Mouse (Mus musculus) CD4-positive, CD25-positive, alpha-beta regulatory T cell, adult 4 months (primary cell): ENCODE results near the gene Hnrnpu. TPM values are rescaled to one million over a fixed set of nuclear protein-coding genes. Genes with fewer than 3 reads are reported as not detected.
A peak's percentile ranks its signal among the peaks of the same experiment; 100 is the strongest.
"Not testable (repeated sequence)": the region's sequence is repeated elsewhere in the genome, so short reads cannot be mapped to it uniquely, and the experiment has no call there.

Experiments used
- ATAC-seq: one replicate; pipeline ENCODE4 v1.8.0; 2017
- polyA plus RNA-seq, 2 experiments: library from polyadenylated mRNA; unstranded; fragments of 100-300 nt; shearing (Covaris generic); gene quantifications; one replicate each; pipeline ENCODE4 v1.2.1; 2017

Gene Hnrnpu
- polyA plus RNA-seq, result 100 to 1,000 TPM in 1 of 2 experiments, 10 to 100 TPM in 1; 73.0 to 136 TPM

DNA sequence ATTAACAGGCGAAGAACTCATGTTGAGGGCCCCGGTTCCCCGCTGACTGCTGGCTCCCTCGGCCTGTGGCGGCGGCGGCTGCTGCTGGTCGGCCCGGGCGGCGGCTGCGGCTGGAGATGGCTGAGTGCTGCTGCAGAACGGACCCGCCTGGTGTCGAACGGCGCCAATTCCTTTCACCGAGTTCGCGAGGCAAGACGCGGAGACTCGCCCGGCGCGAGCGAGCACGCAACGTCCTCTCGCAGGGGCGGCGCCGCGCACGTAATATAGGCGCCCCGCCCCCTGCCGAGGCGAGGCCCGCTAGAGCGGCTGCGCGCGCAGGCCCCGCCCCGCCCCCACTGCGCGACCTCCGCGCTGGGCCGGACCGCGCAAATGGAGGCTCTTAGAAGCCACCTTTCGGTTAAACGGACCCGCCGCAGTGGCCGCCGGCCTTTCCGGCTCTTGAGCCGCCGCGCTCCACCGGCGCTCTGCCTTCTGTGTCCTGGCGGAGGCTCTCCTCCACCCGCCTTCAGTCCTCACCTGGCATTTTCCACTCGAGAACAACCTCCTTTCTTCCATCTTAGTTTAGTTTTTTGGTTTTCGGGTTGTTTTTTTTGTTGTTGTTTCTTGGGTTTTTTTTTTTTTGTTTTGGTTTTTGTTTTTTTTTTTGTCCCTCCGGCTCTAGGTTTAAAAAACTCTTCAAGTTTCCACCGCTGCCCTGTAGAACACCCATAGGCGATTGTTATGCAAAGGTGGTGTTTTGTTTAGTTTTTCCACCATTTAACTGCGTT is at the start of gene Hnrnpu:
TSS of gene Hnrnpu (minus strand) at position 247 of the 767 bp plus-strand sequence.
- ATAC-seq, result peak; percentile 66

DNA sequence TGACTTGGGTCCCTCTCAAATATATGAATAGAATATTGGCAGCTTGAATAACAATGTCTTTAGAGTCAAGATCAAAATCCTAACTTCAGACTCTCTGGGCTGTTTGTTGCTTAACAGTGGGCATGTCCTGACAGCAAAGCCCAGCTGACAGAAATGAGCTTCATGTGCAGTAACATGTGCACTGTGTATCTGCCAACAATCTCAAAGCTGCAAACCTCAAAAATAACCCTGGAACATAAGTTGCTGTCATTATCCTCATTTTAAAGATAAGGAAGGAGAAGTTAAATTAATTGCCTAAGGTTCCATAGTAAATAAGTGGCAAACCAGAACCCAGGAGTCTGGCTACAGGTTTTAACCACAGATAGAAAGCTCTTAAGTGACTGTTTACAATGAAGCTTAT is 44.6 kb upstream of the Hnrnpu start:
- ATAC-seq, result no peak

DNA sequence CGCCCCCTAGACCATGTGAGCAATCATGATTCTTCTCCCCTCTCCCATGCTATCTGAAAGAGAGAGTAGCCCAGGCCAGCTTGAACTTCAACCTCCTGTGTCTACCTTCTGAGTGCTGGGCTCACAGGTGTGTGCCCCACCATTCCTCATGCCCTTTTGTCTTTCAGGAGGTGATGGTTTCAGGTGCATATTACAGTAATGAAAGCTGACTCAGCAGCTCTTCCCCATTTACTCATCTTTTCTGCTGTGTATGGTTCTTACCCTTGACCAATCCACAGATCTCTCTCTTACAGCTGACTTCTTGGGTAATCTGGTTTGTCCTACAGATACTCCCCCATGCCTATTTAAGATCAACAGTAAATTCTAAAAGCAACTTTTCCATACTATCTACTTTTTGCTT is 41.6 kb upstream of the Hnrnpu start:
- ATAC-seq, result no peak

DNA sequence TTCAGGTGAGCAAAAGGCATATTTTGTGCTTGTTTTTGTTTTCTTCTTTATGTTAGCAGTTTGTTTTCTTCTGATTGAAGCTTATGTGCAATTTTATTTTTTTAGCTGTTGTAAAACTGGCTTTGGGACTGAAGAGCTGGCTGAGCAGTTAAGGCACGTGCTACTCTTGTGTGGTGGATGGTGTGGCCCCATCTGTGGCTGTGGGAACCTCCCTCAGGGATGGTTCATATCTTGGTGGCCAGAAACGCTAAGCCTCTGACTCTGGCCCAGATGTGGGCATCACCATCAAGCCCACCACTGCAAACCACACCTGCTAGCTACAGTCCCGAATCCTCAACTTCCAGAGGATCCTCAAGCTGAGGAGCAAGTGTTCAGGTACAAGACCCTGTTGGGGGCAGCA is 40.5 kb upstream of the Hnrnpu start:
- ATAC-seq, result no peak

DNA sequence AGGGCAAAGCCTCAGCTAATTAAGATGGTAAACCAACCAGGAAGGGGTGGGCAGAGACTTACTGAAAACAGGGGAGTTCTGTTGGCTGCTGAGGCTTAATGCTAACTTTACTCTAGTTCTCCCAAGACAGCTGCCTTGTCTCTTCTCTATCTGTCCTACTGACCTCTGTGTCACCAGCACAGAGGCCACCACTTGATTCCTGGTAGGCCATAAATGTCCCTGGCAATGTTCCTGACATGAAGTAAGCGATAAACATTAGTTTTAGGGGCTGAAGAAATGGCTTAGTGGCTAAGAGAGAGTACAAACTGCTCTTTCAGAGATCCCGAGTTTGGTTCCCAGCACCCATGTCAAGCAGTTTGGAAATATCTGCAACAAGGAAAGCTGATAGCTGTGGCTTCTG is 39.3 kb upstream of the Hnrnpu start:
- ATAC-seq, result no peak

DNA sequence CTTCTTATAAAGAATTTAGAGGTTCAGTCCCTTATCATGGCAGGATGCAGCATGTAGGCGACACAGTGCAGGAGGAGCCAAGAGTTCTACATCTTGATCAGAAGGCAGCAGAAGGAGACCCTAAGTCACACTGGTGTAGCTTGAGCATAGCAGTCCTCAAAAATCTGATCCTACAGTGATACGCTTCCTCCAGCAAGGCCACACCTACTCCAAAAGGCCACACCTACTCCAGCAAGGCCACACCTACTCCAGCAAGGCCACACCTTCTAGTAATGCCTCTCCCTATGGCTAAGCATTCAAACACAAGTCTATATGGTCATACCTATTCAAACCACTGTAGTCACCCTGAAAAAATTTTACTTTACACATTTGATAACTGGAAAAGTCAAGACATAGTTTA is 38.5 kb upstream of the Hnrnpu start:
- no peak for ATAC-seq

DNA sequence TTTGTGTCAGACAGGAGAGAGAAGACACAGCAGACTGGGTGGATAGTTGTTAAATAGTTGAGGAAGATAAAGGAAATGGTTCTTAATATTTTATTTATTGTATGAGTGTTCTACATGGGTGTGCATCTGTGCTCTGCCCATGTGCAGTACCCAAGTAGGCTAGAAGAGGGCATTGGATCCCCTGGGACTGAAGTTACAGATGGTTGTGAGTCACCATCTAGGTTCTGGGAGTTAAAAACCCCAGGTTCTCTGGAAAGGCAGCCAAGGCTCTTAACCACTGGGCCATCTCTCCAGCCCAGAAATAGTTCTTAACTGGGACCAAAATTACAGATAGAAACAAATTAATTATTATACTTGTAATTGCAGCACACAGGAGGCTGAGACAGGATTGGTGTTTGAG is 37.8 kb upstream of the Hnrnpu start:
- no peak for ATAC-seq

DNA sequence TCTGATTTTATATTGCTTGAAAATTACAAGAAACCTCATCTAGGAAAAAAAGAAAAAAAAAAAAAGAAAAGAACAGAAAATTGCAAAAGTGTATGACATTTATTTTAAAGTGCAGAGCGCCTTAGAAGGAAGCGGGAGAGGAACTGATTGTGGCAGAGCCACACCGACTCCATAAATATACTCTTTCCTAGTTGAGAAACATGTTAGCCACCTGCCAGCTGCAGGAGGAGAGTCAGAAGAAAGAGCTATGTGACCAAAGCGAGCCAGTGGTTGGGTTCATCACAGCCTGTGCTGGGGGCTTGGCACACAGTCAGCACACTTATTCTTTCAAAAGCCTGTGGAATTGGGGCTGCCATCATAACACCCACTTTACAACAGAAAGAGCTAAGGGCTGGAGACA is 35.1 kb upstream of the Hnrnpu start:
- ATAC-seq, result no peak

DNA sequence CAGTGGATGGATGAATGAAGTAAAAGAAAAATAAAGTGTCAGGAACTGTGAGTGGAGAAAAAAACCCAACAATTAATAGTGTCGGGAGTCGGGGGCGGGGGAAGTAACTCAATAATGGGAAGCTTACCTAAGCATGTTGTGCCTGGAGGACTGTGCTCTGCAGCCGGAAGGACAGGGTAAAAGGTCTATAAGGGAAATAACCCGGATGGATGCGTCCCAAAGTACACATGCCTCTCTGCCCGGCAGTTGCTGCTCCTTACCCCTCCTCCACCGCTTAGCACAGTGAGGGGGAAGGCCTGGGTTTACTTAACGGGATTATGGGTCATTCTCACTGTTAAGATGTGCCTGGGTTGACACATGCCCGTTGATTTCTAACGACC is 31.7 kb upstream of the Hnrnpu start:
- ATAC-seq, result peak; percentile 63

DNA sequence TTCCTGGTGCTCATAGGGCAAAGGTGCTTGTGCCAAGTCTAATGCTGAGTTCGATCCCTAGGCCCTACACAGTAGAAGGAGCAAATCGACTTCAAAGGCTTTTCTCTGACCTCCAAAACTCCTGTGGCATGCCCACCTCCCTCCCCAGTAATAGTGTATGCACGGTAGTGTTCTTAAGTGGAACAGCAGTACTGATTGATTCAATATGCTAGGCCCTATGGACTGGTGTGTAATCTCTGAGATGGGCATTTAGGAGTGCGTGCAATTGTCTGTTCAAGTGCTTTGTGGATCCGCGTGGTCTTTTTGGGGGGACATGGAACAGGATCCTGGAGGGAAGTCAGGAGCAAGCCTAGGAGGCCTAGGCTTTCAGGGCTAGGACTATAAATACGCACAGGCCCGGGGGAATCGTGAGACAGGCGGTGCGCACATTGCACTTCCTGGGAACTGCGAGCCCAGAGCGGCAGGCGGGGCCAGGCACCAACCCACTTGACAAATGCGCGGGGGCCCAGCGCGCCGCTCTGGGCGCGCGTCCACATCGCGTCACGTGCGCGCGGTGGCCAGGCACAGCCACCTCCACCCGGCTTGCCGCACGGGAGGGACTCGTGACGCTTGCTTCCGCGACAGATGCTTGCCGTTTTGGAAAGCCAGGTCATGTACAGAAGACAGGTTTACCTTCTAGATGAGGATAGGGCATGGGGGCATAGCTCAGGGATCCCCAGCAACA is 31.1 kb upstream of the Hnrnpu start:
- peak; percentile 92 for ATAC-seq

DNA sequence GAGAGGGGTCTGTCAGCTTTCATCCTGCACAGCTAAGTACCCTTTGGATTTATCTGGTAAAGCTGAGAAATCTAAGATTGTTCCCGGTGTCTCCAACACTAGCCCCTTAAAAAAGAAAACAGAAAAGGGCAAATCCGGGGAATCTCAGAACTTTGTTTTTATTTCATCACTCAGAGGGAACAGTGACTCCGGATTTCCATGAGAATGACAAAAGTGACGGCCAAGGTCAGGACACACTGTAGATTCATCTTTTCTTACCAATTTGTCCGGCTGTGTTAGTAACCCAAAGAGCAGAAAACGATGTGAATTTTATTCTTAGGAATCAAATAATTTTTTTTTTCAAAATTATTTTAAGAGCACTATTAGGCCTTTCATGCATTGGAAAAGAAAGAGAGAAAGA is 30.5 kb upstream of the Hnrnpu start:
- no peak for ATAC-seq

DNA sequence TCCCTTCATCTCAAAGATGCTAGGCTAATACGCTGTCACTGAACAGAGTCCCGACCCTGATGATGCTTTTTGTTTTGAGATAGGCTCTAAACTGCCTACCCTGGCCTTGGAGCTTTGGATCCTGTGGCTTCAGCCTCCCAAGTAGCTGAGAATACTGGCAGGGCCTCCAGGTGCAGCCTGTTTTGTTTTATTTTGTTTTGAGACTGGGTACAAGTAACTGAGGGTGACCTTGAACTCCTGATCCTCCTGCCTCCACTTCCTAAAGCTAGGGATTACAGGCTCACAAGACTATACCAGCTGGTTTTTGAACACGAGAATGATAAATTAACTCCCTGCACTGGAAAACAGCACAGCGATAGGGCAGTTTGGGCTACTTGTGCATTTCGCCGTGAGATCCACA is 27.6 kb upstream of the Hnrnpu start:
- ATAC-seq, result no peak

DNA sequence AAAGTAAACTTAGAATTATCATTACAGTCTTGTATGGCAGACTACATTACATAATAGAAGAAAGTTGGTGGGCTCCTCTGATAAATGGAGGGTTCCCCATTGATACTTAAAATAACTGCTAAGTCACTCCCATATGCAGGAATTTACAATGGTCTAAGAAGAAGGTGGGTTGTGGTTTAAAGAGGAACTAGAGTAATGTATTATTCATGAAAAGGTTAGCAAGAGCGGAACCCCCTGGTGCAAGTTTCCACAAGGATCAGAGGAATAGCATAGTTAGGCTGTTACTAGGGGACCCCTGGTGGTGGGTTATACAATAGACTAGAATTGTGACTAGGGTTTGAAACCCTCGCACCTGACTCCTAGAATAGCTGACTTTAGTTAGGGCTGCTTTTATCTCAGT is 23.1 kb upstream of the Hnrnpu start:
- ATAC-seq, result no peak

DNA sequence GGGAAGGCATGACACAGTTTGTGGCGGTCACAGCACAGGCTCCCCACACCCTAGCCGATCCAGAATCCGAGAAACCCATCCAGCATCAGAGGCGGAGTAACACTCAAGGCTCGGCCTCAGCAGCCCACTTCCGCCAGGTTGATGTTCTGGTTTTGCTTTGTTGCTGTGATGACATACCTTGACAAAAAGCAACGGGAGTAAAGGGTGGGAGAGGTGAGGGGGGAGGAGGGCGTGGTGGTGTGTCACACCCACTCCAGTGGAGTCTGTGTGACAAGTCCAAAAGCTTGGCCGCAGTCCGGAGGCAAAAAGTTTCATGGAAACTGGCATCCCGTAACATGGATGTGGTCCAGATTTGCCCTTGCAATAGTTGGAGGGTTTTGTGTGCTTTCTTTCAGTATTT is 22.7 kb upstream of the Hnrnpu start:
- ATAC-seq, result no peak

DNA sequence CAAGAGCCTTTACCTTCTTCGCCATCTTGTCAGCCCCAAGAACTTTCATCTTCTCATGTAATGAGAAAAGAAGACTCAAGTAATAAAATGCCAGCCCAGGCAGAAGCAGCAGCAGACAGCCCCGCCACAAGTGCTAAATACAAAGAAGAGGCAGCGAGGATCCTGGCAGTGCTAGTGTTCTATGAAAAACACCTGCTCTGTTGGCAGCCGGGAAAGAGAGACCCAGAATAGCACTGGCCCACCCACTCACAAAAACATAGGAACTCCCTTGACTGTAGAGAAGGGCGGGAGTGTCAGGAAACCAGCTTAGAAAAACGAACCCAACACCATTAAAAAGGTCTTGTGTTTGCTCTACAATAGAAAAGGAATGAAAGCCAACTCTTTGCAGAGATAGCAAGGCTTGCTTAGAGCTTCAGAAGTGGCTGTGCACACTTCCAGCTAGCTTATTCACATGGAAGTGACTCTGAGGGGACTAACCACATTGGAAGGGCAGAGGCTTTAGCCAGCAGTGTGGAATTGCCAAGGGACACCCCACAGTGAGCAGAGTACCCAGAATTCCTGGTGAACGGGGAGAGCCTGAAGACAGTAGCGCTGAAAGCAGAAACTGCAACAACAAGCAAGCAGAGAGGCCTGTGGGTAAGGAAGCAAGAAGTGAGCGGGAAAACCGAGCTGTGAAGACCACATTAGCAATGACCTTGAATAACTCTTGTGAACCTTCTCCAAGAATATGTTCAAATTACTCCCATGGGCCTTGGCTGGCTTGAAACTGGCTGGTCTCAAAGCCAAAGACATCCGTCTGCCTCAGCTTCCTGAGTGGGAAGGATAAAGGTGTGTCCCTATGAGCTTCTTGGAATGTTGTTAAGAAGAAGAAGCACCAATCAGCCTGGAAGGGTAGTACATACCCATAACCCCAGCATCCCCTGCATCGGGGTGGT is 20.4 kb upstream of the Hnrnpu start:
- ATAC-seq, result no peak

DNA sequence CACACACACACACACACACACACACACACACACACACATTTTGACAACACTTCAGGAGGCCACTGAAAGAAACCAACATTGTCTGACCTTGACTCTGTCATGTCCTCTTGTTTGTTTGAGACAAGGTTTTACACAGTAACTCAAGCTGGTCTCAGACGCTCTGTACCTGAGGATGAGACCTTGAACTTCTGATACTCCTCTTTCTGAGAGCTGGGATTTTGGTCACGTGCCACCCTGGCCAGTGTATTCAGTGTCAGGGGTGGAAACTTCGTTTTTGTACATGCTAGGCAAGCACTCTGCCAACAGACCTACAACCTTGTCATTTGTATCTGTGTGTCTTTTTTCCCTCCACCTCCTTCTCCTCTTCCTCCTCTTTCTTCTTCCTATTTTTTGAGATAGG is 17.0 kb upstream of the Hnrnpu start:
- no peak for ATAC-seq

DNA sequence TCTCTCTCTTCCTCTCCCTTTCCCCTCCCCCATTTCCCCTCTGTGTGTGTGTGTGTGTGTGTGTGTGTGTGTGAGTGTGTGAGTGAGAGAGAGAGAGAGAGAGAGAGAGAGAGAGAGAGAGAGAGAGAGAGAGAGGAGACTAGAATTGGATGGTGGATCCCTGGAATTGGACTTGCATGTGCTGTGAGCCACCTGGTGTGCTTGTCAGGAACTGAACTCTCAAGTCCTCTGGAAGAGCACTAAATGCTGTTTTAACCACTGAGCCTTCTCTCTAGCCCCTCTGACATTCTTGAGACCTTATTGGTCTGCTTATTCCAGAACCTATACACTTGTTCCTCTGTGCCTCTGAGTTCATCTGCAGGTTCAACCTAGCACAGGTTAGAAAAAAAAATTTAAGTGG is 14.0 kb upstream of the Hnrnpu start:
- no peak for ATAC-seq

DNA sequence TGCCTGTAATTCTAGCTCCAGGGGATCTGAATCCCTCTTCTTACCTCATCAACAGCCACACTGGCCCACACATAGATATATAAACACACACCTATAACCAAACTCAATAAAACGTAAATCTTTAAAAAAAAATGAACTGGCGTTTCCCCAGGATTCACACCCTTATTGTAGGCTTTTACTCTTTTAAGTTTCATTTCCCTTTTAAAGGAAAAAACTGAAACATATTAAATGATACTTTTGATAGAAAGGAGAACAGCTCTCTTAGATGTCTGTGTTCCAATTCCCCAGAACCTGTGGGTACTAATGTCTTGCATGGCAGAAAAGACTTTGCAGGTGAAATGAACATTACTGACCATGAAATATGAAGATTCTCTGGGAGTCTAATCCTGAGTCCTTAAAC is 13.2 kb upstream of the Hnrnpu start:
- no peak for ATAC-seq

DNA sequence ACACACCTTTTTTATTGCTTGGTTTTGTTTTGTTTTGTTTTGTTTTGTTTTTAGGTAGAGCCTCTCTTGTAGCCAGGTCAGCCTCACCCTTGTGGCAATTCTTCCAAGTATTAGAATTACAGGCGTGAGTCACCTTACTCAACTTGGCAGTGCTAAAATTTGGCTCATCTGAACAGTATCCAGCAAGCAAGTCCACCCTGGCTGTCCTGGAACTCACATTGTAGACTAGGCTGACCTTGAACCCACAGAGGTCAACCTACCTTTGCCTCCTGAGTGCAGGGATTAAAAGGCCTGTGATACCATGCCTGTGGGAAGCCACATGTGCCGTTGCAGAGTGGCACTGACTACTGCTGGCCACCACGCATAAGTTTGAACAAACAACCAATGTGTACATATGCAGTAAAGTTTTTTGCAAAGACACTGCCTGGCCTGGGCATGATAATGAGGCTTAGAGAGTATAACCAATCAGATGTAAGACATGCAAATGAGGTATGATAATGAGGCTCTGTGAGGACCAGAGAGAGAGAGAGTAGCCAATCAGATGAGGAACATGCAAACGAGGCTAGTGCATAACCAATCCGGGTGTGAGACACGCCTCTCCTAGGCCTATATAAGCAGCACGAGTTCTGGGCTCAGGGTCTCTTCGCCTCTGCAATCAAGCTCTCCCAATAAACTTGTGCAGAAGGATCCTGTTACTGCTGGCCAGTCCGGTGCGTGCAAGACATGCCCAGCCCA is 6.6 kb upstream of the Hnrnpu start:
- ATAC-seq, result not testable (repeated sequence)

DNA sequence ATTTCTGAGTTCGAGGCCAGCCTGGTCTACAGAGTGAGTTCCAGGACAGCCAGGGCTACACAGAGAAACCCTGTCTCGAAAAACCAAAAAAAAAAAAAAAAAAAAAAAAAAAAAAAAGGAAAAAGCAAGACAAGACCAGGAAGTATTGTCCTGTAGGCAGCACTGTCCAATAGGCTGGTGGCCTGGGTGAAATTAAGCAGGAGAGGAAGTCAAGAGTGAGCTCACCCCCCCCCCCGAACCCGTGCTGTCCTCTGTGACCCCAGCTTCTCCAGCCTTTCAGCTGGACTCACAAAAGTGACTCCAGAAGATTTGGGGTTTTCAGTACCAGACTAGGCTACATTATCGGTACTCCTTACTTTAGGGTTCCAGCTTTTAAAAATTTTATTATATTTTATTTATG is 5.0 kb upstream of the Hnrnpu start:
- no peak for ATAC-seq

DNA sequence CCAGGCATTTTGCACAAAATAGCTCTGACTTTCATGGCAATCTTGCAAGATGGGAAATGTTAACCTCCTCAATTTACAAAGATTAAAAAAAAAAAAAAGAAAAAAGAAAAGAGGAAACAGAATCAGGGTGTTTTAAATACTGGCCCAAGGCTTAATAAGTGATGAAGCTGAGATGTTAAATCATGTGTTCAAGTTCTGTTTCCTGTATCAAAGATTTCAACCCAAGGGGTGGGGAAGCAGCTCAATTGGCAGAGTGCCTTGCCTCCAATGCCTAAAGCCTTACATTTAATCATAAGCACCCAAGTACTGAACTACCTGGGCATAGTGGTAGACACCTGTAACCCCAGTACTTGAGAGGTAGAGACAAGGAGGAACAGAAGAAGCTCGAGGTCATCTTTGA is 4.5 kb upstream of the Hnrnpu start:
- ATAC-seq, result no peak

DNA sequence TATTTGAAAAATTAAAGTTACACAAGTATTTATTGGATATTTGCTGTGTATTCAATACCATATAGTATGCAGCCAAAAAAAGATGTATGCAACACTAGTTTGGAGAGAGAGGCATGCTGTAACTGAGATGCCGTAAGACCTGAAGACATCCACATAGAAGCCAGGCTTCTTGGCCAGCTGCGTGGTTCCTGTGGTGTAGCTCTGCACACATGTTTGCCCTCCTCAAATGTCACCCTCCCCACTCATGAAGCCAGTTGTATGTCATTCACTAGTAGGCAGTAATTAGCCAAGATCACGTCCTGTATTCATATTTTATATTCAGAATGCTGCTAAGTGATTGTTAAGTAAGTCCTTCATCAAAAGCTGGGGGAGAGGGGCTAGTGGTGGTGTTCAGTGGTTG is 3.8 kb upstream of the Hnrnpu start:
- ATAC-seq, result no peak

DNA sequence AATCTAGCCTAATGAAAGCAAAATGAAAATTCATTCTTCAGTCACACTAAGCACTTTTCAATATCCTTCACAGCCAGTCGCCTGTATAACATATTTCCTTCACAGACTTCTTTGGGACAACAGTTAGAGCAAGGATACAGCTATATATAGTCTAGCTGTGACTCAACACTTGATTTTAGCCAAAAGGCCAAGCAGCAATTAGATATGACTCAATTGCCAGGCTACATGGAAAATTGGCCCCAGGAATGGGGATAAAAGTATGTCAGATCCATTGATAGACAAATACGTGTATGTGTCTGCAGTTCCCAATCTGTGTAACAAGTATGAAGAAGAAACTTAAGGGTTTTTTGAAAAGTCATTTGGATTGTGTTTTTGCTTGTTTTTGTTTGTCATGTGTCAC is 2.6 kb upstream of the Hnrnpu start:
- no peak for ATAC-seq
